Mouse (Mus musculus): ENCODE data around the gene Samd14. TPM values are rescaled to one million over a fixed set of nuclear protein-coding genes. Genes with fewer than 3 reads are reported as not detected.

Samd14 gene
- polyA plus RNA-seq, 1 experiment, result 775 TPM

GRCm38 (mm10) chr11:95027850-95028470 lies 18.3 kb downstream of the Samd14 start:
- no peak overlapping the region for H3K4me3 ChIP-seq (replicated peaks)
- H3K4me1 ChIP-seq, result peaks cover 51% of the 10 kb centered on the region
- no peaks in the 10 kb centered on the region for H3K9me3 ChIP-seq
- peaks cover 6% of the 10 kb centered on the region for H3K27me3 ChIP-seq (replicated peaks)
- peaks cover 89% of the 10 kb centered on the region for H3K36me3 ChIP-seq (replicated peaks; ENCODE audit: low read length)
- TF ChIP-seq GATA1 (IDR thresholded peaks at IDR 0.05; ENCODE audit: borderline replicate concordance, low read length), result no peak
- TF ChIP-seq FLI1 (IDR thresholded peaks at IDR 0.05; ENCODE audit: low read length), result no peak

GRCm38 (mm10) chr11:95032945-95033344 lies 23.3 kb downstream of the Samd14 start:
- no peaks in the 10 kb centered on the region for H3K9me3 ChIP-seq
- H3K4me1 ChIP-seq, result peaks cover 27% of the 10 kb centered on the region
- H3K27me3 ChIP-seq (replicated peaks), result peaks cover 50% of the 10 kb centered on the region
- TF ChIP-seq FLI1 (IDR thresholded peaks at IDR 0.05; ENCODE audit: low read length), result no peak
- no peak for TF ChIP-seq GATA1 (IDR thresholded peaks at IDR 0.05; ENCODE audit: borderline replicate concordance, low read length)
- H3K4me3 ChIP-seq (replicated peaks), result no peak overlapping the region
- peaks cover 89% of the 10 kb centered on the region for H3K36me3 ChIP-seq (replicated peaks; ENCODE audit: low read length)

- Histone ChIP-seq H3K9me3 (no peaks in the 10 kb centered on the region), H3K4me3 (replicated peaks) (no peak overlapping the region), H3K27me3 (replicated peaks) (peaks cover 54% of the 10 kb centered on the region), H3K4me1 (peaks cover 31% of the 10 kb centered on the region), H3K36me3 (replicated peaks; ENCODE audit: low read length) (peaks cover 89% of the 10 kb centered on the region)
- no peak for TF ChIP-seq GATA1 (IDR thresholded peaks at IDR 0.05; ENCODE audit: borderline replicate concordance, low read length)
- no peak for TF ChIP-seq FLI1 (IDR thresholded peaks at IDR 0.05; ENCODE audit: low read length)
Measured at GRCm38 (mm10) chr11:95033617-95034016, 23.9 kb downstream of the Samd14 start.

- TF ChIP-seq FLI1 (IDR thresholded peaks at IDR 0.05; ENCODE audit: low read length) (no peak), GATA1 (IDR thresholded peaks at IDR 0.05; ENCODE audit: borderline replicate concordance, low read length) (no peak)
- H3K9me3 ChIP-seq, result no peaks in the 10 kb centered on the region
- H3K27me3 ChIP-seq (replicated peaks), result peaks cover 63% of the 10 kb centered on the region
- peaks cover 42% of the 10 kb centered on the region for H3K4me1 ChIP-seq
- no peak overlapping the region for H3K4me3 ChIP-seq (replicated peaks)
- peaks cover 88% of the 10 kb centered on the region for H3K36me3 ChIP-seq (replicated peaks; ENCODE audit: low read length)
Measured at GRCm38 (mm10) chr11:95034902-95035301, 25.2 kb downstream of the Samd14 start.

- no peaks in the 10 kb centered on the region for H3K9me3 ChIP-seq
- peaks cover 81% of the 10 kb centered on the region for H3K36me3 ChIP-seq (replicated peaks; ENCODE audit: low read length)
- no peak overlapping the region for H3K4me3 ChIP-seq (replicated peaks)
- H3K27me3 ChIP-seq (replicated peaks), result peaks cover 75% of the 10 kb centered on the region
- TF ChIP-seq FLI1 (IDR thresholded peaks at IDR 0.05; ENCODE audit: low read length), result no peak
- no peak for TF ChIP-seq GATA1 (IDR thresholded peaks at IDR 0.05; ENCODE audit: borderline replicate concordance, low read length)
- peaks cover 55% of the 10 kb centered on the region for H3K4me1 ChIP-seq
Measured at GRCm38 (mm10) chr11:95036521-95036920, 26.8 kb downstream of the Samd14 start.

- peaks cover 55% of the 10 kb centered on the region for H3K4me1 ChIP-seq
- no peaks in the 10 kb centered on the region for H3K9me3 ChIP-seq
- H3K27me3 ChIP-seq (replicated peaks), result peaks cover 75% of the 10 kb centered on the region
- TF ChIP-seq FLI1 (IDR thresholded peaks at IDR 0.05; ENCODE audit: low read length) (no peak), GATA1 (IDR thresholded peaks at IDR 0.05; ENCODE audit: borderline replicate concordance, low read length) (no peak)
- H3K4me3 ChIP-seq (replicated peaks), result no peak overlapping the region
- peaks cover 73% of the 10 kb centered on the region for H3K36me3 ChIP-seq (replicated peaks; ENCODE audit: low read length)
Measured at GRCm38 (mm10) chr11:95037306-95037705, 27.6 kb downstream of the Samd14 start.

- Histone ChIP-seq H3K9me3 (no peaks in the 10 kb centered on the region), H3K36me3 (replicated peaks; ENCODE audit: low read length) (peaks cover 65% of the 10 kb centered on the region), H3K27me3 (replicated peaks) (peaks cover 68% of the 10 kb centered on the region), H3K4me1 (peaks cover 52% of the 10 kb centered on the region), H3K4me3 (replicated peaks) (no peak overlapping the region)
- TF ChIP-seq GATA1 (IDR thresholded peaks at IDR 0.05; ENCODE audit: borderline replicate concordance, low read length) (no peak), FLI1 (IDR thresholded peaks at IDR 0.05; ENCODE audit: low read length) (no peak)
Measured at GRCm38 (mm10) chr11:95038156-95038817, 28.6 kb downstream of the Samd14 start.

GRCm38 (mm10) chr11:95038818-95039655 lies 29.4 kb downstream of the Samd14 start:
- H3K4me1 ChIP-seq, result peaks cover 49% of the 10 kb centered on the region

GRCm38 (mm10) chr11:95039766-95040165 lies 30.1 kb downstream of the Samd14 start:
- H3K4me3 ChIP-seq (replicated peaks), result peak overlapping the region; percentile 97

More at GRCm38 (mm10) chr11:95038818-95039655, 29.4 kb downstream of the Samd14 start:
- Histone ChIP-seq H3K36me3 (replicated peaks; ENCODE audit: low read length) (peaks cover 58% of the 10 kb centered on the region), H3K9me3 (no peaks in the 10 kb centered on the region), H3K27me3 (replicated peaks) (peaks cover 66% of the 10 kb centered on the region), H3K4me3 (replicated peaks) (peak overlapping the region; percentile 50)
- TF ChIP-seq GATA1 (IDR thresholded peaks at IDR 0.05; ENCODE audit: borderline replicate concordance, low read length), result no peak
- no peak for TF ChIP-seq FLI1 (IDR thresholded peaks at IDR 0.05; ENCODE audit: low read length)

More at GRCm38 (mm10) chr11:95039766-95040165, 30.1 kb downstream of the Samd14 start:
- no peak for TF ChIP-seq FLI1 (IDR thresholded peaks at IDR 0.05; ENCODE audit: low read length)
- no peak for TF ChIP-seq GATA1 (IDR thresholded peaks at IDR 0.05; ENCODE audit: borderline replicate concordance, low read length)
- H3K4me1 ChIP-seq, result peaks cover 45% of the 10 kb centered on the region
- peaks cover 51% of the 10 kb centered on the region for H3K36me3 ChIP-seq (replicated peaks; ENCODE audit: low read length)
- no peaks in the 10 kb centered on the region for H3K9me3 ChIP-seq
- H3K27me3 ChIP-seq (replicated peaks), result peaks cover 66% of the 10 kb centered on the region
